Mouse (Mus musculus): Measurements from ENCODE around the gene Uso1.

Uso1 gene

GRCm38 (mm10) chr5:92137239-92138046 is at the start of gene Uso1:
Gene Uso1, plus strand, starts transcription at chr5:92137938.
- peak; percentile 100 for DNase-seq

- DNase-seq, result no peak
Measured at GRCm38 (mm10) chr5:92093263-92094061, 44.3 kb upstream of the Uso1 start.

DNA sequence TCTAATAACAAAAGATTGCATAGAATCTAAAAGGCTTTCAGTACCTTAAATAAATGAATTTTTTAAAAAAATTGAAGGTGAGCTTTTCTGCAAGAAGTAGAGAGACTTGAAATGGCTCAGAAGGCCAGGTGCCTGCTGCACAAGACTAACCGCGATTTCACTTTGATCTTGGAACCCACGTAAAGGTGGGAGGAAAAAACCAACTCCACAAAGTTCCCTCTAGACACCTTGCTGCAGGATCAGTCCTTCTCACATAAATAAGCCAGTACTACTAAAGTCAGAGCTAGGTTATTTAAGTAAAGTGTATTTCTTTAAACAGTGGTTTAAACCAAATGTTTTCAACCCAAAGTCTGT is 43.7 kb upstream of the Uso1 start:
- DNase-seq, result no peak

DNA sequence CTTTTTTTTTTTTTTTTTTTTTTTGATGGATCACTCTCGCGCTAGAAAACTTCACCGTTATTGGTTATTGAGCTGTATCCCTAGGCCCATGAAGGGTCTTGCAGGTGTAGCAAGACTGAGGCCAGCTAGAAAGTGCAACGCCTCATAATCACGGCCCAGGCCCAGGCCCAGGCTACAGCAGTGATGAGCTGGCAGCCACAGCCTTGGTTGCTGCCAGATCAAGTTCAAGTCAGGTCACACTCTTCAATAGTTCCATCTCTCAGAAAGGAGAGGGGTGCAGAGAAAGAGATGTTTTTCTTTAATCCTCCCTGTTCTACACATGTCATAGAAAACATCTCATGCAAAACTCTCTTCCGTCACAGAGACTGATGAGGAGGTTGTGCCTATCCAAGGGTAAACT is 41.0 kb upstream of the Uso1 start:
- DNase-seq, result no peak

DNA sequence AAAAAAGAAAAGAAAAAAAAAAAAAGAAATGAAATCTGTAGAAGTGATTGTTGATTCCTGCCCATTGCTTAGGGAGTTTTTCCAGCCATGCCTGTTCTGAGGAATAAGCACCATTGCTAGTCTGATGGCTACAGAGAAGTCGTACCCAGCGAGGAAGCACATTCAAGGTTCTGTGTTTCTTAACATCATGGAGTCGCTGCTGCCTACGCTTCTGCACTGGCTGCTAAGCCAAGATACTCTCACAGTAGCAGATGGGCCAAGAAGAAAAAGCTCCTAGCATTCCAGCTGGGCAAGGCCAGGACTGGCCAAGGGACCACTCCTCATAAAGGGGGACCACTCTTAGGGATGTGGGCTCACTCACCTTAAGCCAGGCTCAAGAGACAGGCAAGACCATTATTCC is 40.0 kb upstream of the Uso1 start:
- no peak for DNase-seq

- DNase-seq, result no peak
Measured at GRCm38 (mm10) chr5:92098351-92099109, 39.2 kb upstream of the Uso1 start.

DNA sequence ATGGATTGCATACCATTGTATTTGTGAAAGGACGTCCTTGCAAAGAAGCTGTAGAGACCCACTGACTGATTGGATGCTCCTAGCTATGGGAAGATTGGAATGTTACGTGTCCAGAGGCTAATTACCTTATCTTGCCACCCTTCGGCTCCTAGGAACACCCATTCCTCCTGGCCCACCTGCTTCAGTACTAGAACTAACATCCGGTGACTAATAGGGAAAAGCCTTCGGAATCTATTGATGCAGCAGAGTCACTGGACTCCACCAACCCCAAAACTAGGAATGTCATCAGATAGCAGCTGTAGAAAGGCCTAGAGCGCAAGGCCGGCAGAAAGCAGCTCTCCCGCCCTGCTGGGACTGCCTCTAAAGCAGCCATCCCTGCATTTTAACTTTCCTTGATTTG is 36.1 kb upstream of the Uso1 start:
- no peak for DNase-seq

DNA sequence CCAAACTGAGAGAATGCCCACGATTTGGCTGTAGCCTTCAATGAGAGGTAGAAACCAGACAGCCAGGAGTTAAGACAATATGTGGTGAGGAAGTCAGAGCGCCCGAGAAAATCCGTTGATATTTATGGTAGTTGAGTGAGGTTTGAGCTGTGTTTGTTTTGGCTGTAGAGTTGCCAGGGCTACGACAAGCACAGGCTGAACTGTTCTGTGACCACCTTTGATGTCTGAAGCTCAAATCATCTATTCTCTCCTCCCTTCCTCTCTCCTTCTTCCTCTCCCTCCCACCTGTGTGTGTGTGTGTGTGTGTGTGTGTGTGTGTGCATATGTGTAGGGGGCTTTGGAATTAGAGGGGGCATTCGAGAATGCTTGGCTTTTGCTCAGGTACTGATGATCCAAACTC is 34.7 kb upstream of the Uso1 start:
- DNase-seq, result peak; percentile 19

- no peak for DNase-seq
Measured at GRCm38 (mm10) chr5:92103816-92104415, 33.8 kb upstream of the Uso1 start.

GRCm38 (mm10) chr5:92106327-92107125 is 31.2 kb upstream of the Uso1 start:
- peak; percentile 28 for DNase-seq

DNA sequence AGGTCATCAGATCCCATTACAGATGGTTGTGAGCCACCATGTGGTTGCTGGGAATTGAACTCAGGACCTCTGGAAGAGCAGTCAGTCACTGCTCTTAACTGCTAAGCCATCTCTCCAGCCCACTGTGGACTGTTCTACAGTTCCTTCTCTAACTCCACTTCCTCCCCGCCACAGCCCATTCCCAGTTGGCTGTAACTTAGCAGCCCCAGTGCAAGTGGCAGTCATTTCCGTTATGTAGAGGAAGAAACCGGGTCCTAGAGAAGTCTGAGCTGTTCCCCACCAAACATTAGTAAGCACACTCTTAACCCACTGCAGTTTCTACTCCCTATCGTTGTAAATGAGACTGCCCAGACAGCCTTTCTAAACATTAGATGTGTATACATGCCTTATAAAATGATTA is 30.5 kb upstream of the Uso1 start:
- no peak for DNase-seq

DNA sequence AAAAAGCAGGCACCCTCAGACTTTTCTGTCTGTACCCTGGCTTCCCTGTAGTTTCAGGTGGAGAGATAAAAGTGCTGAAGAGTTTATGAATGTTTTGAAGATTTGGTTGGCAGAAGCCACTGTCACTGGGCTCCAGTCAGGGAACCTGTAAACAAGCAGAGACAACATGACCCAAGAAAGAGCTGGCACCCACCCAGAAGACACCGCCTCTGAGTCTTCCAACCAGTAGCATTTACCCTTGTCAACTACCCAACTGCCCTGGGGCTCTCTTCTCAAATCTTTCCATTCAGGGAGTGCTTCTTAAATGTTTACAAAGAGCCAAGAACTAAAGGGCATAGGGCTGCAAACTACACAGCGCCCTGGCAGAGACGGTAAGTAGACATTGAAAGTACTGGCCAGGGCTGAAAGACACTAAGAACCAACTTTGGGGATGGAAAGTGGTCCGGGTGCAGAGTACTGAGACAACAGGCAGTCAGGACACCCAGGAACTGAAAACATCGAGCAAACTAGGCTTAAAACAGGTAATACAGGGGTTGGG is 26.9 kb upstream of the Uso1 start:
- no peak for DNase-seq

DNA sequence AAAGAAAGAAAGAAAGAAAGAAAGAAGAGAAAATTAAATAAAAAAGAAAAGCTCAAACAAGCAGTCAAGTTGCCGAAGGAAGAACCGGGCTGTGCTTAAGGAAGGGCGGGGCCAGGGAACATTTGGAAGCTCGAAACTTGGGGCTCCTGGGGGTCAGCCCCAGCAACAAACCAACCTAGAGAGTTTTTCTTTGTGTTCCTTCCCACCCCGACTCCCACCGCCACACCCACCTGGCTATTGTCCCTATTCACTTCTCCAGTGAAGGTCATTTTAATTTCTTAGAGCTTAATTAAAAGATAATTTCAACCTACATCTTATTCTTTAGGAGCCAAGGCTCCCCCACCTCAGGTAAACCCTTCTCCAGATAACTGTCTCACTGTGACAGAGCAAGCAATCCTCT is 25.6 kb upstream of the Uso1 start:
- DNase-seq, result no peak

- no peak for DNase-seq
Measured at GRCm38 (mm10) chr5:92112585-92112984, 25.2 kb upstream of the Uso1 start.

DNA sequence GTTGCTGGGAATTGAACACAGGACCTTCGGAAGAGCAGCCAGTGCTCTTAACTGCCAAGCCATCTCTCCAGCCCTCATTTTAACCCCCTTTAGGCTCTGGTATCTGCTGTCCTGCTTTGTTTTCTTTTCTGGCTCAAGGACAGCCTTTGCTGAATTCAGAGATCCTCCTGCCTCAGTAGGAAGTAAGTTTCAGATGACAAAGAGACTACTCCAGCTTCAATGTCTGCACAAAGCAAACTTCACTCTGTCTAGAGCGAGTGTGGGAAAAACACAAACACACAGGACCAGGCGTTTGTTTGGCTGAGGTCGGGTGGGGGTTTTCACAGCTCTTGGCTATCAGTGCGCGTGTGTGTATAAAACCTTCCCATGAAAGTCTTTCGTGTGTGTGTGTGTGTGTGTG is 24.3 kb upstream of the Uso1 start:
- no peak for DNase-seq

GRCm38 (mm10) chr5:92114223-92114622 is 23.5 kb upstream of the Uso1 start:
- DNase-seq, result no peak

DNA sequence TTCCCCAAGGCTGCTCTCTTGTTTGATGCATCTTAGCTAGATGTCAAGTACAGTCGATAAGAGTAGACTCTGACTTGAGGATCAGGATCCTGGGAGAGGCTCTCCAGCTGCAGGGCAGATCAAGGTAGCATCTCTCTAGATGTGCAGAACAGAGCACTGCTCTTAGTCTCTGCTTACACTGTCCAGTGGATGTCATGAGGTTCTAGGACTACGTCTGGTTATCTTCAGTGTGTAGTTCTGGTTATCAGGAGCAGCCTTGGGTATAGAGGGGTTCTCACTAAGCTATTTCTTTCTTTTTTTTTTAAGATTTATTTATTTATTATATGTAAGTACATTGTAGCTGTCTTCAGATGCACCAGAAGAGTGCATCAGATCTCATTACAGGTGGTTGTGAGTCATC is 22.8 kb upstream of the Uso1 start:
- no peak for DNase-seq

DNA sequence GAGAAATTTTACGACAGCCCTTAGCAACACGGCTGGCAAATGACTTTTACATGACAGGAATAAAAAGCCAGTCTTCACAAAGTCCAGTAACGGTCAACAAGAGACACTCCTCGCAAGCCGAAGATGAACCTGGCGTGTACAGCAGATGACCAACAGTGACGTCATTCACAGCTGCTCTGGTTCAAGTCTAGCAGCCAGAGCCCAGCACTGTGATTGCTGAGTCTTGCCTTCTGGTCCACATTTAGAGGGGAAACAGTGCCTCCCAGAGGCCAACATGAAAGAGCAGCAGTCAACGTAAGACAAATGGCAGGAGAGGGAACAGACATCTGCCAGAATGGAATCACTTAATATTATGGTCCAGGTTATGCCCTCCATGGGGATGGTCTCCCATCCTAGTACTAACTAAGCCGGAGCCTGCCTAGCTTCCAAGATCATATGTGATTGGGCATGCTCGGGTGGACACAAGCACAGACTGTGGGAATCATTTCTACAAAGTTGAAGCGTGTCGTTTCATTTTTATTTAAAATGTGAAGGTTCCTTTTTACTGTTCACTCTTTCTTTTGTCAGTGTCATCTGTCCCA is 19.8 kb upstream of the Uso1 start:
- peak; percentile 75 for DNase-seq

DNA sequence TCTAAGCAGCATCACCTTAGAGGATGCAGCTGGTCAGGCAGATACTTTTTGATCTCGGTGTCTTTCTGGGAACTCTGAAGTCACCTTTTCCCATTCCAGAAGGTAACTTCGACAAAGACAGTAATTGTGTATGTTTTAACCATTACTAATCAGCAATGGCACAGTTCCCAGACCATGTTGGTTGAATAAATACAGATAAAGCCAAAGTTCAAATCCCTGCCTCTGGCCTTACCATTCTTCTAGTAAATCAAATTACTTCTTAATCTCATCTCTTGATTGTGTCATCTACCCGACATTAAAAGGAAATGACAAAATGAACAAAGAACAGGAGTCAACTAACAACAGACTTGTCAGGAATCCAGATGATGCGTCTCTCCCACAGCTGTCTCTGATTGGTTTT is 16.1 kb upstream of the Uso1 start:
- no peak for DNase-seq

DNA sequence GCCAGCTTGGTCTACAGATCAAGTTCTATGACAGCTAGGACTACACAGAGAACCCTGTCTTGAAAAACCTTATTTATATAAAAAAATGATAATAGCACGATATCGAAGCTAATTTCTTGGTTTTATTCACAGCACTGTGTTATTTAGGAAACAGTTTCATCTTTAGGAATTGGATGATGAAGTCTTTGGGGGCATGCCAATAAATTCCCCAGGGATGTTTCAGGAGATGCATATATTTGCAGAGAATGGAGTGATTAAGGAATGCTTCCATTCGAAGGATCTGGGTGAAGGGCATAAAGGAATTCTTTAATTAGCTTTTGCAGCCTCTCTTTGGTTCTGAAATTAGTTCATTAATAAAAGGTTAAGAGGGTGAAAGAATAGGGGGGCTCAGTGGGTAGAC is 12.3 kb upstream of the Uso1 start:
- DNase-seq, result no peak

GRCm38 (mm10) chr5:92127141-92127625 is 10.6 kb upstream of the Uso1 start:
- DNase-seq, result no peak

GRCm38 (mm10) chr5:92127751-92128150 is 10.0 kb upstream of the Uso1 start:
- DNase-seq, result no peak

Measured in kidney, postnatal 10 days (tissue).